Mouse (Mus musculus): ENCODE data around the gene Cldn15.
A peak's percentile ranks its signal among the peaks of the same experiment; 100 is the strongest.

The Cldn15 gene

GRCm38 (mm10) chr5:136986695-136987137 is 20.3 kb downstream of the Cldn15 start, which contains the start of gene Plod3:
Gene Plod3, plus strand, starts transcription at chr5:136987019.
- DNase-seq = peak; percentile 94

DNA sequence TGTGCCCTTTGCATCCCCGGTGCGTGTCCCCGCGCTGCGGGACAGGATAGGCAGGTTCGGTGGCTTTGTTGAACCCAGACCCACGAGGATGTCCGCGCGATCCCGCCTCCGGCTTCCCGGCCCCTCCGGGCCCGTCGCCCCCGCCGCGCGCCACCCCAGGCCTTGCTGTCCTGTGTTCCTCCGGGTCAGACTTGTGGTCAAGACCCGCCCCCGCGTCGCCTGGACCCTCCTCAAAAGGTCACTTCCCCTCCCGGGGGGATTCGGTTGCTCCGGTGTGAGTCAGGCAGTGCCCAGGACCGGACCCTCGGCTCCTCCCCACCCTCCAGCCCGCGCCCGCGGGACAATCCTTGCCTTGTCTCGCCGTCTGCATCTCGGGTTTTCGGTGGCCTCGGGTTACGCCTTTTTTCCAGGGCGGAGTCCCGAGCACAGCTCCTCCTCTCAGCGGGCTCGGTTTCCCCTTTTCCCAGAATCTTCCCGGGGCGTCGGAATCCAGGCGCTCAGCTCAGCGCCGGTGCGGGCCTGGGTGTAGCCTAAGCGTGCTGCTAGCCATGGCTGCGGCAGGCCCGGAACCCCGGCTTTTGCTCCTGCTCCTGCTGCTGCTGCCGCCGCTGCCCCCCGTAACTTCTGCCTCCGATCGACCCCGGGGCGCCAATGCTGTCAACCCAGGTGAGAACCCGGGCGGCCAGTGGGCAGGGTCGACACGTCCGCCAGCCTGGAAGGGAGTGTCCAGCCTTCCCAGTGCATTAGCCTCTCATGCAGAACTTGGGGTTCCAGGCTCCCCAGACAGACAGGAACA is 20.9 kb downstream of the Cldn15 start:
- DNase-seq = peak; percentile 83

GRCm38 (mm10) chr5:136987934-136988271 is 21.5 kb downstream of the Cldn15 start, which contains the start of gene Znhit1:
Gene Znhit1, minus strand, starts transcription at chr5:136988021.
- no peak for DNase-seq

GRCm38 (mm10) chr5:136988420-136988819 is 22.0 kb downstream of the Cldn15 start:
- peak; percentile 40 for DNase-seq

GRCm38 (mm10) chr5:136989801-136990200 is 23.4 kb downstream of the Cldn15 start:
- no peak for DNase-seq

- no peak for DNase-seq
Observed at GRCm38 (mm10) chr5:136999449-136999848, 33.0 kb downstream of the Cldn15 start.

DNA sequence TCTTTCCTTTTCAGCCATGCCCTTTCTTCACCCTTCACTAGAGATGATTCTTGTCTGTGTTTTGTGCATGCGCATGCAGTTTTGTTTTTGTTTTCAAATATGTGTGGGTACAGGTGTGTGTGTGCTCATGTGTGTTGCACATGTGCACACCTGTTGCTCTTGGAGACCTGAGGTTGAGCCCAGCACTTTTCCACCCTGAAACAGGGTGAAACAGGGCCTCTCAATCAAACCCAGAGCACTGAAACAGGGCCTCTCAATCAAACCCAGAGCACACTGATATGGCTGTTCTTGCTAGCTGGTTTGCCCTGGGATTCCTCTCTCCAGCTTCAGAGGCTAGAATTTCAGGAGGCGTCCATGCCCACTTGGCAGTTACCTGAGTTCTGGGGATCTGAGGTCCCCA is 34.2 kb downstream of the Cldn15 start:
- no peak for DNase-seq

DNA sequence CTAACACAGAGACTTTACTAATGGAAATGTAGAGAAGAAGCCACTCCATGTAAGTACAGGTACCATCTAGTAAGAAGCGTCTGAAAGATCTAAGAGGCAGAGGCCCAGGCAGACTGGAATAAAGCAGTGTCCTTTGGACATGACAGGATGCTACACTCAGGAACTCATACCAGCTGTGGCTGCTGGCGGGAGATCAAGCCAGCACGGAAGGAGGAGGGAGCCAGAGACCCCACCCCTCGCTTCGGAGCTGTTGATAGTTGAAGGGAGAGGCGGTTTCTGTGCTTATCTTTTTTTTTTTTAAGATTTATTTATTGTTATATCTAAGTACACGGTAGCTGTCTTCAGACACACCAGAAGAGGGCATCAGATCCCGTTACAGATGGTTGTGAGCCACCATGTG is 40.9 kb downstream of the Cldn15 start:
- DNase-seq = no peak

GRCm38 (mm10) chr5:137009988-137010387 is 43.6 kb downstream of the Cldn15 start:
- peak; percentile 40 for DNase-seq

- DNase-seq = no peak
Observed at GRCm38 (mm10) chr5:137012401-137012950, 46.1 kb downstream of the Cldn15 start.

DNA sequence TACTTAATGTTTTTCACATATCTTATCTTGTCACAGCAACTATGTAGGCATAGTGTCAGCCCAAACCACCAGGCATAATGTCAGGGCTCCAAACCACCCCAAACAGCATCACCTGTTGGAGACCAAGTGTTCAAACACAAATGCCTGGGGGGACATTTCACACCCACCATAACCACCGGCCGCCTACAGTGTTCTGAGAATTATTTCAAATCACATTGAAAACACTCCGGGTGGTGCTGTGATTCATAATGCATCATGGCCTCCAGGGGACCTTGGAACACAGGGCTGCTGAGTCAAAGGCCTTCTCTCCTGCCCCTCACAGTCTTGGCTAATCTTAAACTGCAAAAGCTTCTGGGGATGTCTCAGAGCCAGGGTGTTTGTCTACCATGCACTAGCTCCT is 49.5 kb downstream of the Cldn15 start:
- DNase-seq = no peak

DNA sequence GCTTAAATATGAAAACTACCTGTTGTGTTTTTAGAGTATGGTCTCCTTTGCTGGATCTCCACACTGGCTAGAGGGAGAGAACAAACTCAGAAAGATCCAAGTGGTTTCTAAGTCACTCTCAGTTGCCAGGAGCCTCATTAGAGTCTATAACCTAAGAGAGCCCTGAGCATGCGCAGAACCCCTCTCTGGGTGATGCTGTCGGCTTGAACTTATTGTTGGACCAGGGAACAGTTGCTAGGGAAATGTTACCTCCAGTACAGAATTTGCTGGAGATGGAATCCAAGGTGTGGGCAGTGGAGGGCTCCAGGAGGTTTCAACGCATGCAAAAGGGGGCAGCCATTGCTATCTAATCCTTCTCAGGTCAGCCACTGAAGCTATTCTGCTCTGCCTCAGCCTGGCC is 57.9 kb downstream of the Cldn15 start:
- no peak for DNase-seq

DNA sequence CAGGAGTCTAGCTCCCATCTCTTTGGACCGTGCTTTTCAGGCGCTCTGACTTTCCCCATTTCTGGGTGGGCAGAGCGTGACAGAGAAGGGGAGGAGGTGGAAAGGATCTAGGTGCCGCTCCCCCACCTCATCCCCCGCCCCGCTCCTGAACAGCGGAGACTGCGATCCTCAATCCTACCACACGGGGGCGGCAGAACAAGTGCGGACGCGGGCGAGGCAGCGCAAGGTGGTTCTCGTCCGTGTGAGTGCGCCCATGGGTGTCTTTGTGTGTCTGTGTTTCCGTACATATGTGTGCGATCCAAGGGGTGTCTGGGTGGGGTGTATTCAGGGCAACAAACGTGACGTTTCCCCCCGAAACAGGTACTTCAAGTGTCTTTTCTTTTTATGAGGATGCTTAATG is 58.7 kb downstream of the Cldn15 start:
- DNase-seq = peak; percentile 84
